Mouse (Mus musculus): ENCODE results near the gene Ehf.

- TF ChIP-seq CTCF (IDR thresholded peaks at IDR 0.05; ENCODE audit: insufficient read depth, low read length) (no peak), POLR2A (IDR thresholded peaks at IDR 0.05; ENCODE audit: borderline replicate concordance, extremely low read depth, low read depth, low read length) (no peak)
Observed at GRCm38 (mm10) chr2:103303132-103303531, at the start of gene Ehf.

Data from lung, adult 2 months (tissue).